Mouse (Mus musculus) embryonic facial prominence, embryonic 11.5 days (tissue): ENCODE measurements at regions not wholly inside any gene's neighbourhood (a gene's known extent, or its start where the extent isn't known, plus 50 kb on each side); places are given as distances from the start of the nearest gene placed in this dataset.
A peak's percentile ranks its signal among the peaks of the same experiment; 100 is the strongest.

Experiments
- ATAC-seq: fragments of 200-750 bp; cut with Nextera tagmentation; replicated peaks from 2 replicates; pipeline ENCODE4 v1.8.0; 2017; ENCODE audit warnings: low read depth; ENCODE audit not compliant: insufficient number of reproducible peaks, low FRiP score, low TSS enrichment
- DNase-seq: peaks from one replicate; pipeline ENCODE4 v3.0.0-alpha.2; 2015; ENCODE audit warnings: low spot score
- H3K27ac ChIP-seq: fragments of 300-500 bp; sonication (generic); replicated peaks from 2 replicates; pipeline ENCODE4 v1.5.1; 2014; ENCODE audit warnings: mild to moderate bottlenecking, low read depth, low read length, control low read depth
- H3K27me3 ChIP-seq: fragments of 300-500 bp; sonication (generic); 2 replicates; pipeline ENCODE4 v1.6.1; 2014; ENCODE audit warnings: mild to moderate bottlenecking, low read length, moderate library complexity, mixed read lengths; ENCODE audit not compliant: control insufficient read depth, insufficient read depth
- H3K36me3 ChIP-seq: fragments of 300-500 bp; sonication (generic); replicated peaks from 2 replicates; pipeline ENCODE4 v1.6.1; 2014; ENCODE audit warnings: low read depth, mild to moderate bottlenecking, low read length, moderate library complexity, mixed read lengths; ENCODE audit not compliant: control insufficient read depth, insufficient read depth
- H3K4me1 ChIP-seq: fragments of 300-500 bp; sonication (generic); 2 replicates; pipeline ENCODE4 v1.6.1; 2014; ENCODE audit warnings: low read length, mixed read lengths; ENCODE audit not compliant: control insufficient read depth, insufficient read depth
- H3K4me2 ChIP-seq: fragments of 300-500 bp; sonication (generic); 2 replicates; pipeline ENCODE4 v1.6.1; 2014; ENCODE audit warnings: low read depth, mild to moderate bottlenecking, control low read depth, low read length, moderate library complexity
- H3K4me3 ChIP-seq: fragments of 300-500 bp; sonication (generic); 2 replicates; pipeline ENCODE4 v1.5.1; 2014; ENCODE audit warnings: low read depth, low read length, control low read depth
- H3K9ac ChIP-seq: fragments of 300-500 bp; sonication (generic); replicated peaks from 2 replicates; pipeline ENCODE4 v1.6.1; 2014; ENCODE audit warnings: mild to moderate bottlenecking, control low read depth, low read length
- H3K9me3 ChIP-seq: fragments of 300-500 bp; sonication (generic); replicated peaks from 2 replicates; pipeline ENCODE4 v1.6.1; 2016; ENCODE audit warnings: mild to moderate bottlenecking, low read length, inconsistent platforms, mixed read lengths; ENCODE audit not compliant: control insufficient read depth
- WGBS: fragments of 180-500 bp; shearing (Covaris S2); extraction: QIAGEN DNeasy Blood & Tissue Kit; methylation state at CpG from one replicate; pipeline ENCODE4 v1.1.7; 2014; 5-methylcytosine and 5-hydroxymethylcytosine counted together

DNA sequence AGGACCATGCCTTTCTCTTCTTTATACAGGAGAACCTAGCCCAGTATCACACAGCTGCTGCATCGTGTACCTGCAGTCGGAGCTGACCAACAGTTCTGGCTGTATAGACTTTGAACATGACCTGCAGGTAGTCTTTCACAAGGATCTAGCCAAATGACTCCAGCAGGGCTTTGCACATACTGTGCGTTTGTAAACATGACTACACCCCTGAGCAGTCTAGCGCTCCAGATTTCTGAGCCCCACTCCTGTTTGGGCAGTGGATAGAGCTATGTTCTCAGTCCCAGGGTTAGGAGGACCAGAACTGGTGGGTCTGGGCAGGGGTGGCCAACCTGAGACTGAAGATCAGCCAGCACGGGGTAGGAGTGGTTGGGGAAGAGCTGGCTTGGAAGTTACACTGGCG, 74.6 kb downstream of the Tmem121 start:
- Histone ChIP-seq H3K9me3 (no peaks in the 10 kb centered on the region), H3K4me3 (no peak overlapping the region), H3K4me1 (no peaks in the 10 kb centered on the region), H3K4me2 (no peak overlapping the region), H3K27me3 (no peaks in the 10 kb centered on the region), H3K9ac (no peak overlapping the region), H3K36me3 (no peaks in the 10 kb centered on the region), H3K27ac (no peak overlapping the region)
- WGBS: 89% methylated on average over 6 of the region's 6 CpGs
- DNase-seq (no peak), ATAC-seq (no peak)

DNA sequence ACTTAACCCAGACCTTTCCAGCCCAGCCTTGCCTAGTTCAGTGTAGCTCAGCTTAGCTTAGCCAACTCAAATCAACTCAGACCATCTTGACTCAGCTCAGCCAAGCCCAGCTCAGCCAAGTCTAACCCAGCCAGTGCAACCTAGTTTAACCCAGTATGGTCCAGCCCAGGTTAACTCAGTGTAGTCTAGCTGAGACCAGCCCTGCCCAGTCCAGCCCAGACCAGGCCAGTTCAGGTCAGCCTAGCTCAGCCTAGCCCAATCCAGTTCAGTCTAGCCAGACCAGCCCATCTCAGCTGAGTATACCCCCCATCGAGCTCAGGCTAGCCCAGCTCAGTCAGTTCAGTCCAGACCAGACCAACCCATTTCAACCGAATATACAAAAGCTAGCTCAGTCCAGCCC, 90.2 kb downstream of the Tmem121 start:
- Histone ChIP-seq H3K9me3 (no peaks in the 10 kb centered on the region), H3K27ac (no peak overlapping the region), H3K36me3 (no peaks in the 10 kb centered on the region), H3K27me3 (no peaks in the 10 kb centered on the region), H3K4me3 (no peak overlapping the region), H3K9ac (no peak overlapping the region), H3K4me2 (no peak overlapping the region), H3K4me1 (no peaks in the 10 kb centered on the region)
- DNase-seq (no peak), ATAC-seq (peak; percentile 10; the same call in 1 of the 2 replicates)
- WGBS: 85% methylated on average over 2 of the region's 2 CpGs

DNA sequence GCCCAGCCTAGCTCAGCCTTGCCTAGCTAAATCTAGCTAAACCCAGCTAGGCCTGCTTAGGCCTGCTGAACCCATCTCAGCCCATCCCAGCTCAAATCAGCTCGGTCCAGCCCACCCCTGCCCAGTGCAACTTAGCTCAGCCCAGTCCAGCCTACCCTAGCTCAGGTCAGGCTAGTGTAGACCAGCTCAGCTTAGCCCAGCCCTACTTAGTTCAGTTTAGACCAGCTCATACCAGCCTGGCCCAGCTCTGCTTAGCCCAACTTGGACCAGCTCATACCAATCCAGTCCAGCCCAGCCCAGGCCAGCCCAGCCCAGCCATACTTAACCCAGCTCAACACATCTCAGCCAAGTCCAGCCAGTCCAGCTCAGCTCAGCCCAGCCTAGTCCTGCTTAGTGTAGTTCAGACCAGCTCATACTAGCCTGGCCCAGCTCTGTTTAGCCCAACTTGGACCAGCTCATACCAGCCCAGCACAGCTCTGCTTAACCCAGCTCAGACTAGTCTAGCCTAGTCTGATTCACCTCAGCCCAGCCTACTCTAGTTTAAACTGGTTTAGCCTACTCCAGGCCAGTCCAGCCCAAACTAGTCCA, 90.7 kb downstream of the Tmem121 start:
- Histone ChIP-seq H3K4me1 (no peaks in the 10 kb centered on the region), H3K4me2 (no peak overlapping the region), H3K36me3 (no peaks in the 10 kb centered on the region), H3K27ac (no peak overlapping the region), H3K27me3 (no peaks in the 10 kb centered on the region), H3K9ac (no peak overlapping the region), H3K9me3 (no peaks in the 10 kb centered on the region), H3K4me3 (no peak overlapping the region)
- no peak for DNase-seq
- 91% methylated on average over 1 of the region's 1 CpGs for WGBS
- ATAC-seq: peak; percentile 57

DNA sequence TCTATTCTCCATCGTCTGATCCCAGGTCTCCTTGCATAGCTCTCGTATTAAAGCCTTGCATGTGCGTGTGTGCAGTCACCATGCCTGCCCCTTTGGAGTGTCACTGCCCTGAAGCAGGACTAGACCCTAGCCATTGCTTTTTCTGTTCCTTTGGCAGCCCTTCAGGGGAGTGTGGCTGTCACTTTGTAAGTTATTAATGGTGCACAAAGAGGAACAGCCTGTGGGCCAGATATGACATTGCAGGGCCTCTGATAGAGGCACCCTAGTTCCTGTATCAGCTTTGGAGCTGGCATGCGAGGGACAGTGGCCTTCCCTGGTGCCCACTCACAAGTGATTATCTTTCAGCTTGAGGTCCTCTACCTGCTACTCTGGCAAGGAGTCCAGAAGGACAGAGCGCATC, 92.0 kb downstream of the Tmem121 start:
- Histone ChIP-seq H3K4me1 (no peaks in the 10 kb centered on the region), H3K27ac (no peak overlapping the region), H3K27me3 (no peaks in the 10 kb centered on the region), H3K9ac (no peak overlapping the region), H3K9me3 (no peaks in the 10 kb centered on the region), H3K36me3 (no peaks in the 10 kb centered on the region), H3K4me2 (no peak overlapping the region), H3K4me3 (no peak overlapping the region)
- WGBS: 83% methylated on average over 5 of the region's 5 CpGs
- DNase-seq: no peak
- ATAC-seq: no peak

DNA sequence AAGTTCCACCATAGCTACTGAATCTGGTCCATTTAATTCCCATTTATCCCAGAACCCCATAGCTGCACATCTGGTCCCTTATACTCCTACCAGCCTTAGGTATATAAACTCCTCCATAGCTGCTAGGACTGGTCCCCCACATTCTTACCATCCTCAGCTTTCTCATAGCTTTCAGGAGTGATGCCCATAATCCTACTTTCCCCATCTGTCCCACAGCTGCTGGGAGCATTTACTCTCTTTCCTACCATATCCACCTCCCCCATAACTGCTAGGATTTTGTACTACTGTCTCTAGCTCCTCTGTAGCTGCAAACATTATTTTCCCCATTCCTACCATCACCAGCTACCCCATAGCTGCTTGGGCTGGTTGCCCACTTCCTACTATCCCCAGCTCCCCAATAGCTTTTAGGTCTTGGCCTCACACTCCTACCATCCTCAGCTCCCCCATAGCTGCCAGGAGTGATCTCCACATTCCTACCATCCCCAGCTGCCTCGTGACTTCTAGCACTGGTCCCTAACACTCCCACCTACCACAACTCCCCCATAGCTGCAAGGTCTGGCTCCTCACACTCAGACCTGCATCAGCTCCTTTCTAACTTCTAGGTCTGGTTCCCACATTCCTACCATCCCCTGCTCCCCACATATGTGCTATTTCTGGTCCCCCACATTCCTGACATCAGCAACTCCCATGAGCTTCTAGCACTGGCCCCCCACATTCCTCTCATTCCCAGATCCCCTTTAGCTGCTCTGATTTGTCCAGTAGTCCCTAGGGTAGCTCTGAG, 106.5 kb downstream of the Tmem121 start:
- WGBS: 26% methylated on average over 1 of the region's 1 CpGs
- no peaks in the 10 kb centered on the region for H3K9me3 ChIP-seq
- H3K4me3 ChIP-seq: no peak overlapping the region
- no peaks in the 10 kb centered on the region for H3K4me1 ChIP-seq
- no peak for ATAC-seq
- no peaks in the 10 kb centered on the region for H3K27me3 ChIP-seq
- no peaks in the 10 kb centered on the region for H3K36me3 ChIP-seq
- no peak overlapping the region for H3K9ac ChIP-seq
- no peak overlapping the region for H3K4me2 ChIP-seq
- DNase-seq: no peak
- H3K27ac ChIP-seq: no peak overlapping the region

DNA sequence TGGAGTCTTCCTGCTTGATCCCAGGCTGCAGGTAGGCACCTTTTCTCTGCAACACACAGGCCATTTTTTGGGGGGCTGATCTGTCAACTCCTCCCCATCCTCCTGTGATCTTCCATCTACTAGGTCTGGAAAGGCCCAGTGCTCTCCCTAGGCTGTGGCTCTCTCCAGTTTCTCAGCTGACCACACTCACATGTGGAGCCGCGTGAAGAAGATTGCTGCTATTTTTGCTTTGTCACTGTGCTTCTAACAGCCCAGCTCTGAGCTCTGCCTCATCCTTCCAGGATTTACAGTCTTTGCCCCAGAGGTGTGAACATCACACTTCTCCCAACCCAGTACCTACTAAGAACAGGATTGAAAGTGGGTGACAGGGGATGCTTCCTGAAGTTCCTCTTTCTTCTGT, 110.2 kb downstream of the Tmem121 start:
- WGBS: 92% methylated on average over 2 of the region's 2 CpGs
- H3K27me3 ChIP-seq: no peaks in the 10 kb centered on the region

DNA sequence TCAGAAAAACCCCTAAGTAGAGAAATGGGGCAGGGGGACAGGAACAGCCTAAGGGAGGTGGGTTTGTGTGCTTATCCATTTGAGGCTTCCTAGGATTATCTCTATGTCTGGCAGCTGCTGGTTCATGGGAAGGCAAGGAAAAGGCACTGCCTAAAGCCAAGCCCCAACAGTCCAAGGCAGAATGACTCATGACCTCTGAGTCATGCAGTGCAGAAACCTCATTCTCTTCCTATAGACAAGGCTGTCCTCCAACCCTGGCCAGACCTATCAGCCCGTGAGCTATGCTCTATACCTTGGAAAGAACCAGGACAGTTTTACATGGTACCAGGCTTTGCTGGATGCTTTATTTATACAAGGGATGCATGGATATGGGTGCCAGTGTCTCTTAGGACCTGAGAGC, 120.2 kb downstream of the Tmem121 start:
- Histone ChIP-seq H3K4me3 (no peak overlapping the region), H3K36me3 (no peaks in the 10 kb centered on the region), H3K9ac (no peak overlapping the region), H3K27me3 (no peaks in the 10 kb centered on the region), H3K9me3 (no peaks in the 10 kb centered on the region), H3K4me2 (no peak overlapping the region), H3K27ac (no peak overlapping the region), H3K4me1 (no peaks in the 10 kb centered on the region)
- DNase-seq: no peak
- no peak for ATAC-seq
- WGBS: 80% methylated on average over 1 of the region's 1 CpGs

More for the DNA sequence above, 110.2 kb downstream of the Tmem121 start:
- ATAC-seq (no peak), DNase-seq (no peak)
- Histone ChIP-seq H3K4me1 (no peaks in the 10 kb centered on the region), H3K4me3 (no peak overlapping the region), H3K36me3 (no peaks in the 10 kb centered on the region), H3K9me3 (no peaks in the 10 kb centered on the region), H3K27ac (no peak overlapping the region), H3K4me2 (no peak overlapping the region), H3K9ac (no peak overlapping the region)

DNA sequence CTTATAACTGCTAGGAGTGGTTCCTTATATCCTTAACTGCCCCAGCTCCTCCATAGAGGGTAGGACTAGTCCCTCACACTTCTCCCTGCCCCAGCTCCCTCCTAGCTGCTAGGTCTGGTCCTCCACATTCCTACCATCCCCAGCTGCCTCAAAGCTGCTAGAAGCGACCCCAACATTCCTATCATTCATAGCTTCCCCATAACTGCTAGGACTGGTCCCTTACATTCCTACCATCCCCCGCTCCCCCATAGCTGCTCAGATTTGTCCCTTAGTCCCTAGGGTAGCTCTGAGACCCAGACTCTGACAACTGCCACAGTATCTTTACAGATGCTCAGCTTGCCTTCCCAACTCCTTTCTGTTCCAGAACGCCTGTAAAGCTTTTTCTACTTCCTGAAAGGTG, 127.6 kb downstream of the Tmem121 start:
- no peaks in the 10 kb centered on the region for H3K27me3 ChIP-seq
- WGBS: 43% methylated on average over 3 of the region's 3 CpGs
- H3K9me3 ChIP-seq: no peaks in the 10 kb centered on the region
- H3K4me3 ChIP-seq: no peak overlapping the region
- no peak overlapping the region for H3K27ac ChIP-seq
- H3K9ac ChIP-seq: no peak overlapping the region
- no peaks in the 10 kb centered on the region for H3K4me1 ChIP-seq
- no peaks in the 10 kb centered on the region for H3K36me3 ChIP-seq
- peak; percentile 1 for DNase-seq
- no peak for ATAC-seq
- H3K4me2 ChIP-seq: no peak overlapping the region
